Mouse (Mus musculus) large intestine, adult 2 months (tissue): ENCODE data around the gene Rdh12. TPM values are rescaled to one million over a fixed set of nuclear protein-coding genes. Genes with fewer than 3 reads are reported as not detected.

ENCODE experiments used
- DNase-seq: peaks from one replicate; pipeline ENCODE4 v3.0.0-alpha.2; 2012; ENCODE audit warnings: low read depth, low spot score
- WGBS: fragments of 180-500 bp; shearing (Covaris S2); methylation state at CpG from one replicate; pipeline ENCODE4 v1.1.7; 2018; 5-methylcytosine and 5-hydroxymethylcytosine counted together
- polyA plus RNA-seq: library from polyadenylated mRNA; depleted of rRNA; stranded (reverse); fragments of >200 nt; gene quantifications from 2 replicates; pipeline ENCODE4 v1.2.3, GENCODE M21; 2012; rRNA removed

Rdh12 gene
- polyA plus RNA-seq, 1 experiment: 1.5 TPM

- DNase-seq: no peak
- WGBS: 93% methylated on average over 6 of the region's 6 CpGs
These were observed 34.2 kb downstream of the Rdh12 start for GRCm38 (mm10) chr12:79242921-79243320.

- WGBS: 86% methylated on average over 3 of the region's 3 CpGs
- DNase-seq: no peak
These were observed 39.4 kb downstream of the Rdh12 start for GRCm38 (mm10) chr12:79248110-79248509.

GRCm38 (mm10) chr12:79253294-79254053, 44.8 kb downstream of the Rdh12 start:
- no peak for DNase-seq
- WGBS: 94% methylated on average over 9 of the region's 9 CpGs

GRCm38 (mm10) chr12:79254975-79255374, 46.3 kb downstream of the Rdh12 start:
- WGBS: 98% methylated on average over 10 of the region's 10 CpGs
- DNase-seq: no peak

GRCm38 (mm10) chr12:79260154-79260553, 51.4 kb downstream of the Rdh12 start:
- 95% methylated on average over 2 of the region's 2 CpGs for WGBS
- no peak for DNase-seq

GRCm38 (mm10) chr12:79261035-79261434, 52.3 kb downstream of the Rdh12 start:
- DNase-seq: peak; percentile 1
- WGBS: 52% methylated on average over 5 of the region's 5 CpGs

Other genes starting within 250 kb of the Rdh12 start
- gene Tmem229b, start 201.3 kb upstream of the Rdh12 start, polyA plus RNA-seq: 9.8 and 11.0 TPM in 2 replicates
- gene Plekhh1, start 179.8 kb upstream of the Rdh12 start, polyA plus RNA-seq: 13.3 and 26.2 TPM in 2 replicates
- 8.4 and 13.1 TPM in 2 replicates for gene Pigh, start 119.3 kb upstream of the Rdh12 start, polyA plus RNA-seq
- gene Arg2, start 78.1 kb upstream of the Rdh12 start, polyA plus RNA-seq: 38.4 and 151 TPM in 2 replicates
- 32.9 and 42.3 TPM in 2 replicates for gene Vti1b, start 36.2 kb upstream of the Rdh12 start, polyA plus RNA-seq
- 15.5 and 30.2 TPM in 2 replicates for gene Rdh11, start 16.6 kb upstream of the Rdh12 start, polyA plus RNA-seq
- gene Zfyve26, start 87.4 kb downstream of the Rdh12 start, polyA plus RNA-seq: 12.5 and 21.0 TPM in 2 replicates
- gene Rad51b, start 88.4 kb downstream of the Rdh12 start, polyA plus RNA-seq: 1.3 and 1.7 TPM in 2 replicates